Comparison of ENCODE assay signal across 10 mouse cellular contexts in genomic region chr5:30466315-30466714, GRCm38 (mm10). TPM values are rescaled to one million over a fixed set of nuclear protein-coding genes. Genes with fewer than 3 reads are reported as not detected.
DNase-seq lines count a peak whose midpoint lies in the region; ATAC-seq and TF ChIP-seq lines count a peak whose summit lies in the region.
"Had no signal": no experiment of that assay in that cellular context is flagged by ENCODE, and none has a peak within 500 bp of the region (broad histone marks: within the 10 kb centered on the region; RNA-seq: fewer than 3 reads in every experiment).

No protein-coding gene starts in this region.

- H3K4me3 ChIP-seq in lung, embryonic 15.5 days = peak overlapping the region; percentile 32
- H3K4me3 ChIP-seq in forebrain, embryonic 10.5 days = peak overlapping the region; percentile 38
- peak overlapping the region; percentile 26 for H3K4me3 ChIP-seq in hindbrain, postnatal 0 days (ENCODE audit: low read length)
- peak overlapping the region; percentile 20 for H3K4me3 ChIP-seq in neural tube, embryonic 14.5 days (ENCODE audit: low read depth, low read length)
- H3K4me3 ChIP-seq in liver, postnatal 0 days (ENCODE audit: low read depth, low read length) = no peak overlapping the region

- H3K27ac ChIP-seq in lung, embryonic 15.5 days = no peak overlapping the region
- no peak overlapping the region for H3K27ac ChIP-seq in forebrain, embryonic 10.5 days
- H3K27ac ChIP-seq in hindbrain, postnatal 0 days = no peak overlapping the region
- H3K27ac ChIP-seq in neural tube, embryonic 14.5 days (ENCODE audit: low read depth, low read length) = no peak overlapping the region
- no peak overlapping the region for H3K27ac ChIP-seq in liver, postnatal 0 days (ENCODE audit: low read depth)
- H3K27ac ChIP-seq: liver, embryonic 14.5 days had no signal

- TF ChIP-seq EP300 in liver, postnatal 0 days (IDR thresholded peaks at IDR 0.05; ENCODE audit: low read depth) = no peak

- peaks cover 21% of the 10 kb centered on the region; the same call in 1 of the 2 replicates for H3K27me3 ChIP-seq in lung, embryonic 15.5 days
- peaks cover 59% of the 10 kb centered on the region for H3K27me3 ChIP-seq in forebrain, embryonic 10.5 days (ENCODE audit: poor library complexity, severe bottlenecking)
- no peaks in the 10 kb centered on the region for H3K27me3 ChIP-seq in hindbrain, postnatal 0 days (ENCODE audit: insufficient read depth, low read length)
- no peaks in the 10 kb centered on the region for H3K27me3 ChIP-seq in neural tube, embryonic 14.5 days (ENCODE audit: control insufficient read depth, insufficient read depth, low read length)
- H3K27me3 ChIP-seq in liver, postnatal 0 days (ENCODE audit: insufficient read depth, low read length) = peaks cover 30% of the 10 kb centered on the region

- no peaks in the 10 kb centered on the region for H3K9me3 ChIP-seq in lung, embryonic 15.5 days
- no peaks in the 10 kb centered on the region for H3K9me3 ChIP-seq in forebrain, embryonic 10.5 days
- H3K9me3 ChIP-seq in hindbrain, postnatal 0 days (ENCODE audit: low read length) = no peaks in the 10 kb centered on the region
- no peaks in the 10 kb centered on the region for H3K9me3 ChIP-seq in neural tube, embryonic 14.5 days (ENCODE audit: control insufficient read depth, low read length)
- no peaks in the 10 kb centered on the region for H3K9me3 ChIP-seq in liver, postnatal 0 days (ENCODE audit: low read length)

- ATAC-seq in lung, embryonic 15.5 days (ENCODE audit: borderline replicate concordance, extremely low read depth, low FRiP score, low TSS enrichment) = no peak
- ATAC-seq in hindbrain, postnatal 0 days = peak; percentile 16; the same call in 1 of the 2 replicates
- peak; percentile 5; the same call in 1 of the 2 replicates for ATAC-seq in neural tube, embryonic 14.5 days (ENCODE audit: low read depth)
- ATAC-seq in liver, postnatal 0 days = no peak

- H3K4me1 ChIP-seq in lung, embryonic 15.5 days = peaks cover 13% of the 10 kb centered on the region
- peaks cover 34% of the 10 kb centered on the region for H3K4me1 ChIP-seq in forebrain, embryonic 10.5 days
- H3K4me1 ChIP-seq in hindbrain, postnatal 0 days (ENCODE audit: insufficient read depth, low read length) = peaks cover 17% of the 10 kb centered on the region
- peaks cover 11% of the 10 kb centered on the region for H3K4me1 ChIP-seq in neural tube, embryonic 14.5 days (ENCODE audit: control insufficient read depth, insufficient read depth, low read length)
- H3K4me1 ChIP-seq in liver, postnatal 0 days (ENCODE audit: insufficient read depth) = no peaks in the 10 kb centered on the region

- peak overlapping the region; percentile 56 for H3K4me2 ChIP-seq in lung, embryonic 15.5 days
- H3K4me2 ChIP-seq in hindbrain, postnatal 0 days (ENCODE audit: low read depth, low read length) = peak overlapping the region; percentile 56
- peak overlapping the region; percentile 48 for H3K4me2 ChIP-seq in neural tube, embryonic 14.5 days (ENCODE audit: low read depth, low read length)
- H3K4me2 ChIP-seq in liver, postnatal 0 days (ENCODE audit: low read depth, low read length) = no peak overlapping the region

- peak overlapping the region; percentile 31; the same call in 1 of the 2 replicates for H3K9ac ChIP-seq in lung, embryonic 15.5 days
- H3K9ac ChIP-seq in hindbrain, postnatal 0 days (replicated peaks; ENCODE audit: low read length) = 0 out of 2 replicates have a peak overlapping the region, but pooled peaks have one; percentile 3
- 0 out of 2 replicates have a peak overlapping the region, but pooled peaks have one; percentile 17 for H3K9ac ChIP-seq in neural tube, embryonic 14.5 days (replicated peaks; ENCODE audit: low read depth, low read length)
- H3K9ac ChIP-seq in liver, postnatal 0 days (replicated peaks) = no peak overlapping the region
- H3K9ac ChIP-seq: liver, embryonic 14.5 days had no signal

- DNase-seq in lung, postnatal 36 days = no peak
- DNase-seq in forebrain, embryonic 10.5 days (ENCODE audit: extremely low spot score, low spot score) = no peak
- DNase-seq in hindbrain, postnatal 0 days (ENCODE audit: low spot score) = peak; percentile 35
- no peak for DNase-seq in cerebellum, adult 11 months
- no peak for DNase-seq in liver, postnatal 0 days

- no peak for TF ChIP-seq CTCF in hindbrain, postnatal 0 days (IDR thresholded peaks at IDR 0.05; ENCODE audit: low read depth)
- TF ChIP-seq CTCF in liver, postnatal 0 days (IDR thresholded peaks at IDR 0.05; ENCODE audit: low read depth) = no peak

- 37% methylated on average over 9 of the region's 9 CpGs for WGBS in lung, embryonic 15.5 days
- 37% methylated on average over 9 of the region's 9 CpGs for WGBS in forebrain, embryonic 10.5 days
- 24% methylated on average over 9 of the region's 9 CpGs for WGBS in hindbrain, postnatal 0 days
- WGBS in neural tube, embryonic 14.5 days = 36% methylated on average over 9 of the region's 9 CpGs
- 29% methylated on average over 9 of the region's 9 CpGs for WGBS in liver, postnatal 0 days (ENCODE audit: insufficient replicate concordance)

- H3K36me3 ChIP-seq in lung, embryonic 15.5 days = no peaks in the 10 kb centered on the region
- no peaks in the 10 kb centered on the region for H3K36me3 ChIP-seq in forebrain, embryonic 10.5 days (replicated peaks)
- no peaks in the 10 kb centered on the region for H3K36me3 ChIP-seq in hindbrain, postnatal 0 days (ENCODE audit: insufficient read depth, low read length)
- H3K36me3 ChIP-seq in neural tube, embryonic 14.5 days (ENCODE audit: control insufficient read depth, insufficient read depth, low read length) = no peaks in the 10 kb centered on the region
- no peaks in the 10 kb centered on the region for H3K36me3 ChIP-seq in liver, postnatal 0 days (replicated peaks; ENCODE audit: insufficient read depth, low read length)

RNA-seq across cellular contexts. Expression of gene 1700001C02Rik, which starts 0.5 kb away (rescaled TPM):
- polyA plus RNA-seq in lung, embryonic 15.5 days (2015; fragmentation: Nextera tagmentation; extraction: Ambion mirVana) = 2.0 and 2.7 TPM in 2 replicates
- not detected in 2 replicates for polyA plus RNA-seq in forebrain, embryonic 10.5 days (2016; fragmentation: Nextera tagmentation; extraction: Ambion mirVana)
- total RNA-seq in hindbrain, postnatal 0 days (2014; rRNA removed) = 0.72 TPM in 1 of 2 replicates, not detected in the other
- 3.4 and 4.0 TPM in 2 replicates for polyA plus RNA-seq in hindbrain, postnatal 0 days (2015; fragmentation: Nextera tagmentation; extraction: Ambion mirVana)
- polyA plus RNA-seq in neural tube, embryonic 14.5 days (2014; fragmentation: Nextera tagmentation; extraction: Ambion mirVana) = 0.54 and 0.70 TPM in 2 replicates
- not detected in 2 replicates for polyA plus RNA-seq in liver, postnatal 0 days (2015; fragmentation: Nextera tagmentation; extraction: Ambion mirVana)
- total RNA-seq: adrenal gland, adult 18-20 months; gastrocnemius, postnatal 10 days had no signal
- polyA plus RNA-seq: liver, embryonic 14.5 days had no signal

RNA-seq across cellular contexts. Expression of gene Otof, which starts 4.6 kb away (rescaled TPM):
- 0.81 TPM in 2 replicates for polyA plus RNA-seq in lung, embryonic 15.5 days (2015; fragmentation: Nextera tagmentation; extraction: Ambion mirVana)
- 0.06 and 0.12 TPM in 2 replicates for polyA plus RNA-seq in forebrain, embryonic 10.5 days (2016; fragmentation: Nextera tagmentation; extraction: Ambion mirVana)
- total RNA-seq in hindbrain, postnatal 0 days (2014; rRNA removed) = 12.2 and 13.0 TPM in 2 replicates
- polyA plus RNA-seq in hindbrain, postnatal 0 days (2015; fragmentation: Nextera tagmentation; extraction: Ambion mirVana) = 5.5 and 7.1 TPM in 2 replicates
- 2.5 and 5.8 TPM in 2 replicates for polyA plus RNA-seq in neural tube, embryonic 14.5 days (2014; fragmentation: Nextera tagmentation; extraction: Ambion mirVana)
- polyA plus RNA-seq in liver, postnatal 0 days (2015; fragmentation: Nextera tagmentation; extraction: Ambion mirVana) = not detected in 2 replicates

Comparison
In these comparisons a context has a peak if more than half of its experiments do, and no peak if none do; other contexts are left out.
1. ATAC-seq: peak in hindbrain, postnatal 0 days (single experiment) and neural tube, embryonic 14.5 days (single experiment); none in lung, embryonic 15.5 days (single experiment) and liver, postnatal 0 days (single experiment).